Mouse (Mus musculus) layer of hippocampus, adult 8-10 months (tissue): ENCODE measurements around the gene Hivep2. TPM values are rescaled to one million over a fixed set of nuclear protein-coding genes. Genes with fewer than 3 reads are reported as not detected.

Experiments
- DNase-seq, 2 experiments: peaks; one replicate each; pipeline ENCODE4 v3.0.0; 2022; ENCODE audit warnings: low spot score in 2 of 2
- total RNA-seq, 4 experiments: library from RNA; stranded (reverse); gene quantifications; 2 replicates each; pipeline ENCODE4 v1.2.4; 2022

Hivep2 gene
- total RNA-seq, 4 experiments from 2014 or later, result 168 to 209 (median 184) TPM

GRCm38 (mm10) chr10:14019198-14019597 is 53.3 kb downstream of the Hivep2 start:
- no peak for DNase-seq

GRCm38 (mm10) chr10:14020253-14020652 is 54.4 kb downstream of the Hivep2 start:
- no peak for DNase-seq

- no peak for DNase-seq
Observed at GRCm38 (mm10) chr10:14024971-14025370, 59.1 kb downstream of the Hivep2 start.

GRCm38 (mm10) chr10:14027751-14028150 is 61.9 kb downstream of the Hivep2 start:
- no peak for DNase-seq

GRCm38 (mm10) chr10:14028956-14029355 is 63.1 kb downstream of the Hivep2 start:
- DNase-seq, result no peak

- DNase-seq, result no peak
Observed at GRCm38 (mm10) chr10:14030458-14031035, 64.7 kb downstream of the Hivep2 start.

- DNase-seq, result no peak
Observed at GRCm38 (mm10) chr10:14032532-14032931, 66.7 kb downstream of the Hivep2 start.

- no peak for DNase-seq
Observed at GRCm38 (mm10) chr10:14034046-14034445, 68.2 kb downstream of the Hivep2 start.

GRCm38 (mm10) chr10:14034790-14035189 is 68.9 kb downstream of the Hivep2 start:
- no peak for DNase-seq

GRCm38 (mm10) chr10:14035607-14036006 is 69.7 kb downstream of the Hivep2 start:
- no peak for DNase-seq

- no peak for DNase-seq
Observed at GRCm38 (mm10) chr10:14036472-14036871, 70.6 kb downstream of the Hivep2 start.

- DNase-seq, result no peak
Observed at GRCm38 (mm10) chr10:14037977-14038489, 72.2 kb downstream of the Hivep2 start.

- no peak for DNase-seq
Observed at GRCm38 (mm10) chr10:14040716-14041470, 75.0 kb downstream of the Hivep2 start.

- no peak for DNase-seq
Observed at GRCm38 (mm10) chr10:14041606-14042005, 75.7 kb downstream of the Hivep2 start.

GRCm38 (mm10) chr10:14042539-14043348 is 76.9 kb downstream of the Hivep2 start:
- DNase-seq, result no peak

- DNase-seq, result no peak
Observed at GRCm38 (mm10) chr10:14043349-14043710, 77.5 kb downstream of the Hivep2 start.

- DNase-seq, result no peak
Observed at GRCm38 (mm10) chr10:14044046-14044782, 78.3 kb downstream of the Hivep2 start.

- DNase-seq, result no peak
Observed at GRCm38 (mm10) chr10:14044783-14045392, 79.0 kb downstream of the Hivep2 start.

- DNase-seq, result no peak
Observed at GRCm38 (mm10) chr10:14045745-14046144, 79.9 kb downstream of the Hivep2 start.

GRCm38 (mm10) chr10:14046171-14046651 is 80.3 kb downstream of the Hivep2 start:
- peak in 1 of 2 experiments; percentile 37 for DNase-seq

- no peak for DNase-seq
Observed at GRCm38 (mm10) chr10:14046935-14047334, 81.1 kb downstream of the Hivep2 start.
